Mouse (Mus musculus) gonadal fat pad, adult 2 months (tissue): ENCODE results near the gene Smc1a. TPM values are rescaled to one million over a fixed set of nuclear protein-coding genes. Genes with fewer than 3 reads are reported as not detected.

Source experiments
- polyA plus RNA-seq: library from polyadenylated mRNA; depleted of rRNA; stranded (reverse); fragments of >200 nt; gene quantifications from 2 replicates; pipeline ENCODE4 v1.2.3, GENCODE M21; 2012; rRNA removed

Gene Smc1a
- polyA plus RNA-seq, 1 experiment: 20.2 TPM

Other genes starting within 250 kb of the Smc1a start
- gene Huwe1, start 215.6 kb upstream of the Smc1a start, polyA plus RNA-seq: 64.7 and 69.9 TPM in 2 replicates
- gene Hsd17b10, start 14.6 kb upstream of the Smc1a start, polyA plus RNA-seq: 80.2 and 95.4 TPM in 2 replicates
- 0.61 and 1.1 TPM in 2 replicates for gene Ribc1, start 133 bp upstream of the Smc1a start, polyA plus RNA-seq
- gene Iqsec2, start 127.8 kb downstream of the Smc1a start, polyA plus RNA-seq: 6.6 and 9.0 TPM in 2 replicates
- 27.6 and 32.5 TPM in 2 replicates for gene Kdm5c, start 216.6 kb downstream of the Smc1a start, polyA plus RNA-seq